Mouse (Mus musculus) layer of hippocampus, adult 9-10 months (tissue): Measurements from ENCODE around the gene Vac14.

Experiments
- DNase-seq: peaks from one replicate; pipeline ENCODE4 v3.0.0; 2022; ENCODE audit warnings: low spot score

Gene Vac14

GRCm38 (mm10) chr8:110750269-110750668 lies 131.9 kb downstream of the Vac14 start:
- no peak for DNase-seq

GRCm38 (mm10) chr8:110751490-110751889 lies 133.1 kb downstream of the Vac14 start:
- DNase-seq, result no peak

DNA sequence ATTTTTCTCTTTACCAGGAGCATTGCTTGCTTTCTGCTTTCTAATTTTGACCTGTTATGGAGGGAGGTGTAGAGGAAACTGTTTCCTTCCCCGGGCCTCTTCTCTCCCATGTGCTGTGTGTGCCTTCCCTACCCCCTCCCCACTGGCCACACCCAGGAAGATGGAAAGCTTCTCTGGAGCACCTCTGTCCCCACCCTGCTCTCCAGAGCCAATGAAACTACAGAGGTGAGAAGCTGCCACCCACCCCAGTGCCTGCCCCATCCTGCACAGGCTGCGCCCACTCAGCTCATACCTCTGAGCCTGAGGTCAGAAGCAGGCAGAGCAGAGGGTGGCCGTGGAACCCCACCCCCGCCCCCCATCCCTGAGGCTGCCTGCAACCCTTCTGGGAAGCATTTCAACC lies 136.3 kb downstream of the Vac14 start:
- DNase-seq, result no peak

DNA sequence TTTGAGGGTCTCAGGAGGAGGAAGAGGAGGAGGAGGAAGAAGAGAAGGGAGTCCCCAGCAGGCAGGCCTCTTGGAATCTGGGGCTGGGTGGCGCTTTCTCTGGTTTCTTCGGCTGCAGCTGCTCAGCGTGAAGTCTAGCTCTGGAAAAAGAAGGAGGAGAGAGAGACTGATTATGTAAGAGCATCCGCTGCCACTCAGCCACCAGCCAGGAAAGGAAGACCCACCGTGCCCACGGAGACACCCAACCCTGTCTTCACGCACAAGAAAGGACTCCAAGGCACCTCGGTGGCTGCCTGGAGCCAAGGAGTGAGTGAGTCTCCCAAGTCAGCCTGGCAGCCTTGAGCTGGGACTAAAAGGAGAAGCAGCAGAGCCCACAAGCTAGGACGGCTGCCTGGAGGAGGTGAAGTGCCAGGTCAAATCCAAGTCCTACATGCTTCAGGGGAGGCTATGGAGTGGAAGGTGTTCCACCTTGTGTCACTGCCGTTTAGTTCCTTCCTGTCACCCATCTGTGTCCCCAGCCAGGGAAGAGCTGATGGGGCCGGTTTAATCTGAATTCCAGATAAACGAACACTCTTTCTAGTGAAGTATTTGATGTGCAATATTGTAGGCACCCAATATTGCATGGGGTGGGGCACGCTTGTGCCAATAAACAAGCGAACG lies 137.3 kb downstream of the Vac14 start:
- DNase-seq, result no peak

GRCm38 (mm10) chr8:110756196-110756595 lies 137.8 kb downstream of the Vac14 start:
- no peak for DNase-seq

GRCm38 (mm10) chr8:110760280-110760940 lies 142.0 kb downstream of the Vac14 start:
- DNase-seq, result no peak

DNA sequence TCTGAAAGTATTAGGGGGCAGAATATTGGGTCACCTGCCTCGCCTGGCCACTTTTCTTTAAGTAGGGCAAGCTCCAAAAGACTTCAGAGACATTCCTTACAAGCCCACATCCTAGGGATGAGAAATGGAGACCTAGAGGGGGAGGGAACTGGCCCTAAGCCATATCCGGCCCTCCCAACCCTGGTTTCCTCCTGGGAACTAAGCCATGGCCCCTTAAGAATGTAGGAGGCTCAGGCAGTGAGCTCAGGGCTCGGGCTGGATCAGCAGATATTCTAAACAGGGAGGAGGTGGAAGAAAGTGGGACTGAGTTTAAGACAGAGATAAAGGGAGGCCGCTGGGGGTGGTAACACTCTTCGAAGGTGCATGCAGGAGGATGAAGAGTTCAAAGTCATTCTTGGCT lies 142.8 kb downstream of the Vac14 start:
- DNase-seq, result no peak

GRCm38 (mm10) chr8:110761988-110762387 lies 143.6 kb downstream of the Vac14 start:
- DNase-seq, result no peak

DNA sequence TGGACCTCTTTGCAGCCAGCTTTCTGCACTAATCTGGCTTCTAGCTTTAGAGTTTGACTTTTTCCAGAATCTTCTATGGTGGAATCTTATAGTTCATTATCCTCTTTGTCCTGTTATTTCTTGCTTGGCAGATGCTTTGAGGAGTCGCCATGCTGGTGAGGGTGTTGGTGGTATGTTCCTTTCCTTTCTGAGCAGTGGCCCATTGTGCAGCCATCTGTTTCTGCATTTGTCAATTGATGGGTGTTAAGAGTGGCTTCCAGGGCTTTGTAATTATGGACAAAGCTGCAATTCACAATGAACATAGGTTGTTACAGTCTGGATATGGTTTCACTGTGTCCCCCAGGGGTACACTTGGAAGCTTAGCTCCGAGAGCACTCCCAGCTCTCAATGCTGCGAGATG lies 146.3 kb downstream of the Vac14 start:
- no peak for DNase-seq

DNA sequence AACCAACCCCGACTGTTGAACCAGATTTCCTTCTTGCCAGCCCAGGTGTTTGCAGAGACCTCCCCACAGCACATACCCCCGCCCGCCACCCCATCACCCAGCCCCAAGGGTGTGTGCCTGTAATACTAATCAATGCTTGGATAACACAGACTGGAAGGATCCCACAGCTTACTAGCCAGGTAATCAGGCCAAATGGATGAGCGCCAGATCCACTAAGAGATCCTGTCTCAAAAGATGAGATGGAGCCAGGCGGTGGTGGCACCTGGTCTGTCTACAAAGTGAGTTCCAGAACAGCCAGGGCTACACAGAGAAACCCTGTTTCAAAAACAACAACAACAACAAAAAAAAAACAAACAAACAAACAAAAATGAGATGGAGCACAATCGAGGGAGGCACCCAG lies 148.9 kb downstream of the Vac14 start:
- DNase-seq, result no peak
